In genomic region chr5:105691645-105692044, GRCm38 (mm10) we compare ENCODE assay signal across 10 mouse cellular contexts. TPM values are rescaled to one million over a fixed set of nuclear protein-coding genes. Genes with fewer than 3 reads are reported as not detected.
A peak's percentile ranks its signal among the peaks of the same experiment; 100 is the strongest.
DNase-seq lines count a peak whose midpoint lies in the region; ATAC-seq and TF ChIP-seq lines count a peak whose summit lies in the region.
"Had no signal": no experiment of that assay in that cellular context is flagged by ENCODE, and none has a peak within 500 bp of the region (broad histone marks: within the 10 kb centered on the region; RNA-seq: fewer than 3 reads in every experiment).

No protein-coding gene starts in this region.

- DNase-seq in CD4-positive, CD25-positive, alpha-beta regulatory T cell, adult 2 months (ENCODE audit: low read depth, low spot score) = peak; percentile 75
- DNase-seq in kidney, postnatal 25 days = peak; percentile 43 to 60
- no peak for DNase-seq in kidney, adult 9 months
- DNase-seq in adrenal gland, postnatal 25 days = peak; percentile 51
- DNase-seq in stomach, postnatal 0 days (ENCODE audit: low spot score) = no peak
- DNase-seq in limb, embryonic 10.5 days (ENCODE audit: low spot score) = no peak

- H3K4me3 ChIP-seq in stomach, postnatal 0 days (ENCODE audit: low read depth, low read length) = no peak overlapping the region
- no peak overlapping the region for H3K4me3 ChIP-seq in limb, embryonic 10.5 days
- H3K4me3 ChIP-seq: heart, embryonic 13.5 days had no signal

- H3K9me3 ChIP-seq in stomach, postnatal 0 days (ENCODE audit: control insufficient read depth, low read length) = no peaks in the 10 kb centered on the region
- H3K9me3 ChIP-seq in limb, embryonic 10.5 days (replicated peaks) = no peaks in the 10 kb centered on the region
- H3K9me3 ChIP-seq: heart, embryonic 13.5 days had no signal

- no peak overlapping the region for H3K9ac ChIP-seq in stomach, postnatal 0 days (ENCODE audit: low read length)
- H3K9ac ChIP-seq: heart, embryonic 13.5 days had no signal

- WGBS in stomach, postnatal 0 days = 83% methylated on average over 7 of the region's 7 CpGs
- WGBS in limb, embryonic 10.5 days = 79% methylated on average over 7 of the region's 7 CpGs

- no peak overlapping the region for H3K4me2 ChIP-seq in stomach, postnatal 0 days (replicated peaks; ENCODE audit: low read depth)
- H3K4me2 ChIP-seq: heart, embryonic 13.5 days had no signal

- no peak for ATAC-seq in CD4-positive, CD25-positive, alpha-beta regulatory T cell, adult 4 months
- no peak for ATAC-seq in stomach, postnatal 0 days (ENCODE audit: low FRiP score, low TSS enrichment)
- no peak for ATAC-seq in activated CD4-positive, CD25-positive, alpha-beta regulatory T cell, adult 4 months

- no peaks in the 10 kb centered on the region for H3K27me3 ChIP-seq in stomach, postnatal 0 days (ENCODE audit: control insufficient read depth, insufficient read depth, low read length)
- no peaks in the 10 kb centered on the region for H3K27me3 ChIP-seq in limb, embryonic 10.5 days (ENCODE audit: low read depth, poor library complexity, severe bottlenecking)

- no peaks in the 10 kb centered on the region for H3K36me3 ChIP-seq in stomach, postnatal 0 days (ENCODE audit: control insufficient read depth, insufficient read depth, low read length)
- H3K36me3 ChIP-seq in limb, embryonic 10.5 days = no peaks in the 10 kb centered on the region
- H3K36me3 ChIP-seq: heart, embryonic 13.5 days had no signal

- no peaks in the 10 kb centered on the region for H3K4me1 ChIP-seq in stomach, postnatal 0 days (replicated peaks; ENCODE audit: control insufficient read depth, insufficient read depth)
- H3K4me1 ChIP-seq in limb, embryonic 10.5 days = no peaks in the 10 kb centered on the region

- peak; percentile 66 for TF ChIP-seq CTCF in stomach, postnatal 0 days (IDR thresholded peaks at IDR 0.05; ENCODE audit: low read depth)

- TF ChIP-seq EP300 in stomach, postnatal 0 days (optimal IDR thresholded peaks at IDR 0.05) = no peak

- no peak overlapping the region for H3K27ac ChIP-seq in stomach, postnatal 0 days (replicated peaks)
- no peak overlapping the region for H3K27ac ChIP-seq in limb, embryonic 10.5 days
- H3K27ac ChIP-seq: macrophage had no signal

RNA-seq across cellular contexts. Expression of gene Lrrc8d, which starts 8.1 kb away (rescaled TPM):
- polyA plus RNA-seq in CD4-positive, CD25-positive, alpha-beta regulatory T cell, adult 4 months (2017; shearing (Covaris generic)) = 10 to 100 TPM; 17.2 to 19.5 TPM
- 99.7 and 124 TPM in 2 replicates for total RNA-seq in adrenal gland, postnatal 25 days (2021)
- 10.2 and 10.7 TPM in 2 replicates for polyA plus RNA-seq in stomach, postnatal 0 days (2015; fragmentation: Nextera tagmentation; extraction: Ambion mirVana)
- polyA plus RNA-seq in activated CD4-positive, CD25-positive, alpha-beta regulatory T cell, adult 4 months (2017; shearing (Covaris generic)) = 10 to 100 TPM; 16.9 to 23.7 TPM
- polyA plus RNA-seq in limb, embryonic 10.5 days (2016; fragmentation: Nextera tagmentation; extraction: Ambion mirVana) = 15.0 and 17.6 TPM in 2 replicates

Comparison
In these comparisons a context has a peak if more than half of its experiments do, and no peak if none do; other contexts are left out.
1. DNase-seq: peak in CD4-positive, CD25-positive, alpha-beta regulatory T cell, adult 2 months (single experiment), kidney, postnatal 25 days (2 of 2) and adrenal gland, postnatal 25 days (single experiment); none in kidney, adult 9 months (single experiment), stomach, postnatal 0 days (single experiment) and limb, embryonic 10.5 days (single experiment).